Mouse (Mus musculus): ENCODE results near the gene Rhbdd1. TPM values are rescaled to one million over a fixed set of nuclear protein-coding genes. Genes with fewer than 3 reads are reported as not detected.

Rhbdd1 gene
- polyA plus RNA-seq, 1 experiment from 2014 or later = 10.2 TPM

GRCm38 (mm10) chr1:82476746-82477145, 160.5 kb downstream of the Rhbdd1 start:
- no peaks in the 10 kb centered on the region for H3K9me3 ChIP-seq
- WGBS = 30% methylated on average over 9 of the region's 9 CpGs
- no peak overlapping the region for H3K27ac ChIP-seq
- H3K4me3 ChIP-seq (replicated peaks) = no peak overlapping the region
- no peak overlapping the region for H3K4me2 ChIP-seq (replicated peaks)
- H3K36me3 ChIP-seq = no peaks in the 10 kb centered on the region
- no peaks in the 10 kb centered on the region for H3K4me1 ChIP-seq (replicated peaks)
- no peaks in the 10 kb centered on the region for H3K27me3 ChIP-seq (replicated peaks)
- no peak for ATAC-seq
- no peak overlapping the region for H3K9ac ChIP-seq

- Histone ChIP-seq H3K4me3 (replicated peaks) (no peak overlapping the region), H3K27me3 (replicated peaks) (no peaks in the 10 kb centered on the region), H3K27ac (no peak overlapping the region), H3K9ac (no peak overlapping the region), H3K9me3 (no peaks in the 10 kb centered on the region), H3K4me1 (replicated peaks) (no peaks in the 10 kb centered on the region), H3K36me3 (no peaks in the 10 kb centered on the region), H3K4me2 (replicated peaks) (no peak overlapping the region)
- no peak for ATAC-seq
- WGBS = 86% methylated on average over 12 of the region's 12 CpGs
These were observed 163.6 kb downstream of the Rhbdd1 start for GRCm38 (mm10) chr1:82479696-82480487.

GRCm38 (mm10) chr1:82482371-82482770, 166.1 kb downstream of the Rhbdd1 start:
- H3K27ac ChIP-seq = no peak overlapping the region
- H3K4me3 ChIP-seq (replicated peaks) = no peak overlapping the region
- no peaks in the 10 kb centered on the region for H3K36me3 ChIP-seq
- H3K4me1 ChIP-seq (replicated peaks) = no peaks in the 10 kb centered on the region
- H3K4me2 ChIP-seq (replicated peaks) = no peak overlapping the region
- H3K27me3 ChIP-seq (replicated peaks) = no peaks in the 10 kb centered on the region
- ATAC-seq = no peak
- no peaks in the 10 kb centered on the region for H3K9me3 ChIP-seq
- no peak overlapping the region for H3K9ac ChIP-seq
- 79% methylated on average over 7 of the region's 7 CpGs for WGBS

- WGBS = 79% methylated on average over 4 of the region's 4 CpGs
These were observed 170.1 kb downstream of the Rhbdd1 start for GRCm38 (mm10) chr1:82486371-82486770.

GRCm38 (mm10) chr1:82491954-82492353, 175.7 kb downstream of the Rhbdd1 start:
- Histone ChIP-seq H3K4me3 (replicated peaks) (no peak overlapping the region), H3K36me3 (no peaks in the 10 kb centered on the region), H3K4me2 (replicated peaks) (no peak overlapping the region), H3K9me3 (no peaks in the 10 kb centered on the region), H3K27me3 (replicated peaks) (no peaks in the 10 kb centered on the region), H3K4me1 (replicated peaks) (no peaks in the 10 kb centered on the region), H3K9ac (no peak overlapping the region), H3K27ac (no peak overlapping the region)
- ATAC-seq = no peak
- 74% methylated on average over 2 of the region's 2 CpGs for WGBS

More at GRCm38 (mm10) chr1:82486371-82486770, 170.1 kb downstream of the Rhbdd1 start:
- no peak overlapping the region for H3K4me3 ChIP-seq (replicated peaks)
- H3K27ac ChIP-seq = no peak overlapping the region
- H3K4me2 ChIP-seq (replicated peaks) = no peak overlapping the region
- H3K4me1 ChIP-seq (replicated peaks) = no peaks in the 10 kb centered on the region
- H3K9ac ChIP-seq = no peak overlapping the region
- H3K9me3 ChIP-seq = no peaks in the 10 kb centered on the region
- H3K36me3 ChIP-seq = no peaks in the 10 kb centered on the region
- no peaks in the 10 kb centered on the region for H3K27me3 ChIP-seq (replicated peaks)
- no peak for ATAC-seq

Other genes starting within 250 kb of the Rhbdd1 start
- gene Gm9747, start 83.3 kb upstream of the Rhbdd1 start, polyA plus RNA-seq (2015; fragmentation: Nextera tagmentation; extraction: Ambion mirVana) = 8.6 and 9.2 TPM in 2 replicates
- gene Irs1, start 25.0 kb upstream of the Rhbdd1 start, polyA plus RNA-seq (2015; fragmentation: Nextera tagmentation; extraction: Ambion mirVana) = 2.7 and 3.3 TPM in 2 replicates